Mouse (Mus musculus): ENCODE results near the gene Pskh1.

The Pskh1 gene

DNA sequence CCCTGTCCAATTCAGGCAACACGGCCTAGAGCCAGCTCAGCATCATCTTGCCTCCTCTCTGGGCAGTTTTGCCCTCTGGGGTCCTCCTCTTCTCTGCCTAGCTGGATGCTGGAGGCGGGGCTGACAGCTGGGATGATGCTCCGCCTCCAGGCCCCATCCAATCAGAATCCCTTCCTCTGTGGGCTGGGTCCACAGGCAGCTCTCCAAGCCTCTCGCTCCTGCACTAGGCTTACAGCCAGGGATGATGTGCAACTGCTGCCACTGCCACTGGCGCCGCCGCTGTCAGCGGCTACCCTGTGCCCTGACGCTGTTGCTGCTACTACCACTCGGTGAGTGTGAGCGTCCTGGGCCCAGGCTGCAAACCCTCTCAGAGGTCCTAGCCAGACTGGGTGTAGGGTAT is 6.9 kb upstream of the Pskh1 start, which contains the start of gene Nrn1l:
Gene Nrn1l, plus strand, starts transcription at position 229 of the 400 bp plus-strand sequence.
- no peak for DNase-seq

DNA sequence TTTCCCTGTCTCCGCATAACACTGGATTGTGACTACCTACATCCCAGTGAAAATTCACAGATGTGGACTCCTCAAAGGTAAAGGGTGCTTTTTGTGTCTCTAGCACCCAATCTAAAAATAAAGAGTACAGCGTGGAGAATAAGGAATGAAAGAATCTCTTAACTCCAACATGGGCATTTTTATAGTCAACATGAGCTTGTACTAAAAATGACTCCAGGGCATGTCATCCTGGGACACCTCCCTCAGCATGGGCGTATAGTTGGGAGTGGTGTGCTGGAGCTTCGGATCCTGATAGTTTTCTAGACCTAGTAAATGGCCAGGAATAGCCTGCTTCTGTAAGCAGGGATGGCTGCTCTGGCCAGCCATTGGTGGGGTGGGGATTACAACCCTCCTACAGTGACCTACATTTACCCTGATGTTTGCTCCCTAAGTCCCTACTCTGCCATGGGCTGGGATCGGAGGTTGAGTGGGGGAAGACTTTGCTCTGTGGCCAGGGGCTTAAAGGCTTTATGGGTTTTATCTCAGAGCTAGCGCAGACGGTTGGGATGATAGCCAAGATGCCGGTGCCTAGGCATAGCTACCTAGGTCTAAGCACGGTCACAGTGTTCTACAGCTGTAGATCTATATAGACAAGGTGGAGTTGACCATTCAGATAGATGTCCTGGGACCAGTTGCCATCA is 2.3 kb upstream of the Pskh1 start:
- DNase-seq, result no peak

DNA sequence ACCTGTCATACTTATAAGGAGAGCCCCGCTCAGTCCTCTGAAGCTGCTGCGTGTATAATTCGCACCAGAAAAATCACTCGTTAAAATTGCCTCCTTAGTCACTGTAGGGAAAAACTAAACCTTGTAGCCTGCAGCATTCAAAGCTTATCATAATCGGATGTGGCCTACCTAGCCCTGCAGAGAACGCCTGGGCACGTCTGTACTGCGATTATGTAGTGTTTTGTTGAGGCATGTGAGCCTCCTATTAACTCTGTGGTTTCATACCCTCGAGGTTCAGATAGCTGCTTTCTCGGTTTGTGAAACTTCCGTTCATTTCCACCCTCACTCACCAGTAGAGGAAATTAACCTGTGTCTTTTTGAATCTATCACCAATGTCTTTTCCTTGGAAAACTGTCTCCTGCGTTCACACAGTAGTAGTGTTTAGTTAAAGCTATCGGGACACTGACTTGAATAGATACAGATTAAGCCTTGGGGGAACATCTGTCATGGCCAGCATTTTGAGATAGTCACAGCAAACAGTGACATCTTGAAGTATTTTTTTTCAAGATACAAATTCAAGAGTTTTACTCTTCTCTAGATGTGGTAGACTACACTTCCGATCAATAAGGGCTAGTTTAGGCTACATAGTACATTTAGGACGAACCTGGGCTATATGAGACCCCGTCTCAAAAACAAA is 838 bp downstream of the Pskh1 start:
- no peak for DNase-seq

DNA sequence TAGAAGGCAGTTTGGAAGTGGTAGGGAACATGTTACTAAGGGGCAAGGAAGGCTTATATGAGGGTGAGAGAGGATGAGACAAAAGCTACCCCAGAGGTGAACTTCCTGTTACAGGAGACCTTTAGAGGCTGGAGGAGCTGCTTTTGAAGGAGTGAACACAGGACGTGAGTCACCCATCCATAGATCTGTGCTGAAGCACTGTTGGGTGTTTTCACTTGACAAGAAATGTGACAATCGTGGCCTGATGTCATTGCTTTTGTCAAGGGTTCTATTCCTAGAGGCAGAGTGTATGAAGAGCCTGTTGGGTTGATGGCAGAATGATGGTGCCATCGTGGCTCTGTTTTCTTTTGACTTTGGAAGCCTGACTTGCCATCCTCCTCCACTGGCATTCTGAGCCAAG is 19.1 kb downstream of the Pskh1 start:
- no peak for DNase-seq

DNA sequence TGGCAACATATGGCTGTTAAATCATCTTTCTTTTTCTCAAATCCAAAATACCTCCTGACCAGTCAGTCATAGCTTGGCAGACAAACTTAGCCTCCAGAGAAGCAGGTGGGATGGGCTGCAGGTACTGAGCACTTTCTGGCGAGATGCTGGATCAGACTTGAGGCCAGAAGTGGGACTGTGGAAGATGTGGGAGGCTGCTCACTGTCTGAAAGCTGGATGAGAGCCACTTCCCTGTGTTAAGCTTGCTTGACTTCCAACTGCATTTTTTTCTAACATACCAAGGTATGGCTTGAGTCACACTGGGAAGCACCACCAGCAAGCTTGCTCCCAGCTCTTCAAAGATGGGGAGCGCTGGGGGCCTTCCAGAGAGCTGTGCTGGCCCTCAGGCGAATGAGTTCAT is 24.9 kb downstream of the Pskh1 start:
- no peak for DNase-seq

DNA sequence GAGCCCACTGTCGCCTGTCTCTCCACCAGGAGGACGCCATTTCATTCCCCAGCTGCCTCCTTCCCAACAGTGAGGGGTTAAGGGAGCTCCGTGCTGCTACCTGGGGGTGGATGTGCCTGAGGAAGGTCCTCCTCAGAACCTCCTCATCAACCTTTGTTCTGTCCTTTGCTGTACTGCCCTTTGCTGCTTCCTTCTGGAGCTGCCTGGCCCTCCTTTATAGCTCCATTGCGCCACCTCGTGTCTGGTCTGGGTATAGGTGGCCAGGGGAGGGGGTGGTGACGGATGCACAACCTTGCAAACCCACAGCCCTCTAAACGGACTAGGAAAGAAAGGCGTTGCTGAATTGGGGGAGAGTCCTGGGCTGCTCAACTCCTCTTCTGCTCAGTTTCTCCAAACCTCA is 30.4 kb downstream of the Pskh1 start:
- peak; percentile 51 to 64 for DNase-seq

DNA sequence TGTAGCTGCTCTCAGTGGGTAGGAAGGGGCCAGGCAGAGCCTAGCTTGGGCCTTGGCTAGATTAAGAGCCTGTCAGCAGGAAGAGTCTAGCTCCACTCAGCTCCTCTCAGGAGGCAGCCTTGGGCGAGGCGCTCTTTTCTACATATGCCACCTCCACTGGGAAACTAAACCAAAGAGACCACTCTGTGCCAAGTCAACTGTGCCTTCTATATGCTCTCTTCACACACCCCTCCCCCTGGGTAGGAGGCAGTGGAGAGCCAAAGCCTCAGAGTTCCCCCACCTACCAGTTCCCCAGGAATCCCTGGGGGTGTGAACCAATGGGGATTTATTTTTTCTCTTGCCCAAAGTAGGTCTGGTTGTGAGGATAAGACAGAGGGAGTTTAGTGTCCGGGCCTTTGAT is 31.0 kb downstream of the Pskh1 start:
- DNase-seq, result no peak

DNA sequence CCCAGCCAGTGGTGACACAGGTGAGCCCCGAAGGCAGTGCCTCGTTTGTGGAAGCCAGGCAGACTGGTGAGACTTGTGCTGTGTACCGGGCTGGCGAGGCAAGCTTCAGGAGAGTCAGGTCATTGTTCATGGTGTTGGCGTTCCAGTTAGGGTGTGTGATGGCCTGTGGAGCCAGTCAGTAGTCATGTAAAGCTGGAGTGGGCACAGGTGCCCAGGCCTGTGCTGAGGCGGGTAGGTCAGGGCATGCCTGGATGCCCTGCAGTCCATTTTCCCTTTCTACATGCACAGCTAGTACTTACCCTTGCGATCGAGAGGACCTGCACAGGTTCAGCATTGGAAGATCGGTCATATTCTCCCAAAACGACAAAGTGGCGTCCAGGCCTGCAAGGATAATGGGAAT is 32.3 kb downstream of the Pskh1 start:
- DNase-seq, result no peak

DNA sequence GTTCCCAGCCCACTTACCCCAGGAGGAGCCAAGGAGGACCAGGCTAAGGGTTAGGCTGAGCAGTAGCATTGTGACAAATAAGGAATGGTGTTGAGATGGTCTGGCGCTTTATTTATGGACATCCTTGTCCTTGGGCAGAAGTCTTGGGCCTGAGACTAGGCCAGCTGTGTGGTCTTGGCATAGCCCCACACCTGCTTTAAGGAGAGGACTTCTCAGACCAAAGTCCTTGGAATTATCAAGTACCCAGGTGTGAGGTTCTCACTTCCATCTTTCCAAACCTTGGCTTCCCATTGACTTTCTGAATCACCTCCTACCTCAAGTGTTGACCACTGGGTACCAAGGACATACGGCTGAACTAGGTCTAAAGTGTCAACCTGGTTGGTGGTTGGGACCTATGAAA is 33.5 kb downstream of the Pskh1 start, which contains the start of gene Ctrl:
Gene Ctrl, minus strand, starts transcription at position 101 of the 400 bp plus-strand sequence.
- no peak for DNase-seq

DNA sequence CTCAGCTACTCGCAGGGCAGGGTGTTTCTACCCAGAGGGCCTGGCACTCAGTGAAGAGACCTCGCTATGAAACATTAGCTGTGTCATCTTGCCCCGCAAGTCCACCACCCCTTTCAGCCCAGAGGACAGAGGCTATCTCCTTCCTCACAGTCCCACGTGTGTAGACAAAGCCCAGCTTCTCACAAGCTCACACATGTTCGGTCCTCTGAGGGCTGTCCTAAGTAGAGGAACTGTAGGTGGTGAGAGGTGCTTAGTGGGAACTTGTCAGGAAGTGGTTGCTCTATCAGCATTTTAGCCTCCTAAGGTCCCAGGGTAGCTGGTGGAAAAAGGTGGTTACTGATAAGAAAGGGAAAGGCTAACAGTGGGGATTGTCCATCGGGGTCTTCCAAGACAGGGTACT is 34.9 kb downstream of the Pskh1 start:
- DNase-seq, result no peak

DNA sequence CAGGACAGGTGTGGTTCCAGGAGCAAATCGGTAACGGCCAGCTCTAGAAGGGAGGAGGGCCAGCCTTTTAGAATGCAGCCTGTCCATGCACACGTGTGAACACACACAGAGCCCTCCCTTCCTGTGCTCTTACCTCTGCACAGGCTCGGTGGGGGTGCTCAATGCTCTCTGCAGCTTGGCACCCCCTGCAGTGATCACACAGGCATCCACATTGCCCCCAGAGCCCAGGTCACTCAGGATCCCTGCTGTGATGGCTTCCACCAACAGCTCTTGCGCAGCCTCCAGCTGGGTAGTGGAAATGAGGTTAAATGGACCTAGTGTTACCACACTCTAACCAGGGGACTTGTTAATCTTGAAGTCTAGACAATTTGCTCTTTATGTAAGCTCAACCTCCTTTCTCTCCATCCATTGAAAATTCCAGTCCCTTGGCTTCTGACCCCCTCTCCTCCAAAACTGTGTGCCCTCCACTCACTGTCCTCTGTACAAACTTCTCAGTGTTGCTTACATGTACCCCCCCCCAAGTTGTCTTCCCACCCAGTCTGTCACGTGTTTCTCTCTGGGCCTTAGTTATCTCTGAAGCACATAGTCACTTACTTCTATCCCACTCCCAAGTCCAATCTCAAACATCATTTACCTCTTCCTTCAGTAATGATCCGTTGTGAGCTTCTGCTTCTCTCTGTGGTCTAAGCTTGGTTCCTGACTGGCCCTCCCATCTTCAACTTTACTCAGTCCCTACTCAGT is 35.8 kb downstream of the Pskh1 start:
- no peak for DNase-seq

DNA sequence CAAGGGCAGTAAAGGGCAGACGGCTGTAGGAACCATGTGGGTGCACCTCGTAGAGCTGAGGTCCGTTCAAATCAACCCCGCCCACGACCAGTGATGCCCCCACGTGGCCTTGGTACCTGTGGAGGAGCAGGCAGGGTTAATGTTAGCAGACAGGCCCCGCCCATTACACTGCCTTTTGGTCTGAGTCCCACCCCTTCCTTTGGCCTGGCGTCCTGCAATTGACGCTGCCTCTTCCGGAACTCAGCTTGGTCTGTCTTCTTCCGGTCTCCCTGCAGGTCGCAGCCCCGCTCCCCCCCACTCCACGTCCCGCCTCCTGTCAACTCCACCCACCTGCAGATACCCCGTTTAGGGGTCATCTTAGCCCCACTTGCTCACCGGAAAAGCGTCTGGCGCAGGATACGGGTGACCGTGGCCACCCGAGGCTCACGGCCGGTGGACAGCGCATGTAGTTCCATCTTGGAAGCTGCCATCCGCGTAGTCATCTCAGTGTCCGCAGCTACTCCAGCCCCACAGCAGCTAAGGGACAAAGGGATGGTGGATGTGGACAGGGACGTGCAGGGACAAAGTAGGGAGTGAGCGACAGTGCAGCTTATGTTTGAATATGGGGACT is 36.7 kb downstream of the Pskh1 start:
- DNase-seq, result peak; percentile 67 to 77

DNA sequence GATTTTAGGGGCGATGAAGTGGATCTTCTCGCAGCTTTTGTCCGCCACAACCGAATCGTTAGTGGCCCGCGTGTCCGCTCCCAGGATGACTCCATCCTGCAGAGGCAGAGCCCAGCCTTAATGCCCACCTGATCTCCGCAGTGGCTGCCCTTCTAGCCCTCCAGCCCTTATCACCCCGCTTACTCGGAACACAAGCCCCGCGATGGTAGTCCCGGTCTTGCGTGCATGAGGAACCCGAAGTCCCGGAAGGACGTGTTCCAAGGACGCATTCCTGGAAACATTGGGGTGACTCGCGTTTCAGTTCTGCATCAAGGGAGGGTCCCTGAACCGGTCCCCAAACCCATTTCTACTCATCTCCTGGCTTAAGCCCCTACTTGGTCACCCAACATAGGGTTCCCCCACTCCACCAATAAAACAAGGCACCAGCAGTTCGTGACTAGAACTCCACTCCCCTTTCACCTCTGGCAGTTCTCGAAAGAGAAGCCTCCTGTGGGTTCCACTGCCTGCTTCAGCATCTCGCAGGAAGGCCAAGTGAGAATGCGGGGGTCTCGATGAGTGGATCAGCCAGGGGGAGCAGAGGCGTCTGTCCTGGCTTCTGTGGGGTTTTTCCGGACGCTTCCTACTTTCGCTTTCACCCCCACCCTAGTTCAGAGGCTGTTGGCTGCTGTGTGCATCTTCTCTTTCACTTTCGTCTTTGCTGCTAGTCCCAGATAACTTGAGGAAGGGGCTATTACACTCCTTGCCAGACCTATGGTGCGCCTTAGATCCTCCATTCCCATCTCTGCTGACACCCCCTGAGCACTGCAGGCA is 37.5 kb downstream of the Pskh1 start:
- DNase-seq, result peak; percentile 31 to 52

DNA sequence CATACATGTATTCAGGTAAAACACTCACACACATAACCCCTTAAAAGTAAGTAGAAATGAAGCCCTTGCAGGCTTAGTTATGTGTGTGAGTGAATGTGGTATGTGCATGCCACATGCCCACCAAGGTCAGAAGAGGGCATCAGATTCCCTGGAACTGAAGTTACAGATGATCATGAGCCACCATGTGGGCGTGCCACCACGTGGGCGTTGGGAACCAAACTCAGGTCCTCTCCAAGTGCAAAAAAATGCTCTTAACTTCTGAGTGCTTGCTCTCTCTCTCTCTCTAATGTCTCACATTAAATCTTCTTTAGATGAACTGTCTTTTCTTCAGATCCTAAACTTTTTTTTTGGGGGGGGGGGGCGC is 38.0 kb downstream of the Pskh1 start, which contains the start of gene Psmb10:
Gene Psmb10, minus strand, starts transcription at position 139 of the 364 bp plus-strand sequence.
- DNase-seq, result peak in 1 of 2 experiments; percentile 34

DNA sequence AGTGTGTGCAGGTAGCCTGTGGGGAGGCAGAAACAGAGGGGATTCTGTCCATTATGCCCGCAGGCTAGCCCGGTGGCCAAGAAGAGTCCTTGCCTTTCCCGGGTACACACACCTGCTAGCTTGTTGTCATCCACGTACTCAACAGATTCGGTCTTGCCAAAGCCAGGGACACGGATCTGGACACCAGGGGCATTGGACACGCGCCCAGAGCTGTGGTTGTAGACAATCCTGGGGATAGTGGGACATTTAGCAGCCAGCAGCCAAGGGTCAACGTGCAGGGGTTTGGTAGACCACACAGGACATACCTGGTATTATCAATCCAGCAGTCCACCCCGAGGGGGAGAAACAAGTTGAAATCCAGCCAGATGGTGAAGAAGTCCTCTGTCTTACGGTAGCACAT is 41.8 kb downstream of the Pskh1 start:
- DNase-seq, result no peak

DNA sequence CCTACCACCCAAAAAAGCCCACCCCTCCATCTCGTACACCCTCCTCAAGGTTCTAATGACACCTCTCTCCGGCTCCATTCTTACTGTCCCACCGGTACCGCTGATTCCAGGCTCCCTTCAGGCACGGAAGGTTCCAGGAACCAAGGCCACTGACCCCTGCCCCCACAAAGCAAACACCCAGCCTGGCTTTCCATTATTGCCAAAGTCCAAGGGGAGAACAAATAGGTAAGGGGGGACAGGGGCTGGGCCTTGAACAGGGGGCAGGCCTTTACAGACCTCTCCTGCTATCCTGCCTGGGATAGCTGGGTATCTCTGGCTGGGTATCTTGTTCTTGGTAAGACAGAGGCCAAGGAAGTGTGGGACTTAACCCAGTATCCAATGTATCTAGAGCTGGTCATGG is 42.3 kb downstream of the Pskh1 start:
- DNase-seq, result no peak

DNA sequence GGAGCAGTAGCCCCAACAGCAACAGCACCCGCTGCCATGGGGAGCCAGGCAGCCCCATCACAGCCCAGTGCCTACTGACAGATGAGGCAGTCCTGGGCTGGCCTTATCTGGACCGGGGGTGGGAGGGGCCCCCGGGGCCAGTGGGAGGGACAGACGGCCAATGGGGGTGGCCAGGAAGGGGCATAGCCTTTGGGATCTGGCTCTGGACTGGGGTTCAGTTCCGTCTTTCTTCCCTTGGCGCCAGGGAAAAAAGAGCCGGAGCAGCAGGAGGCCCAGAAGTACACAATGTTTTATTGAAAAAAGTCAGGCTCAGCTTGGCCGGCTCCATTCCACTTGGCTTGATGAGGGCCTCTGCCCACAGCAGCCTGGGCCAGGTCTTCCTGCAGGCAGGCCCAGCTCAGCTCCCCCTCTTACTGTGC is 43.1 kb downstream of the Pskh1 start, which contains the start of gene Lcat:
Gene Lcat, minus strand, starts transcription at position 62 of the 419 bp plus-strand sequence.
- DNase-seq, result no peak

DNA sequence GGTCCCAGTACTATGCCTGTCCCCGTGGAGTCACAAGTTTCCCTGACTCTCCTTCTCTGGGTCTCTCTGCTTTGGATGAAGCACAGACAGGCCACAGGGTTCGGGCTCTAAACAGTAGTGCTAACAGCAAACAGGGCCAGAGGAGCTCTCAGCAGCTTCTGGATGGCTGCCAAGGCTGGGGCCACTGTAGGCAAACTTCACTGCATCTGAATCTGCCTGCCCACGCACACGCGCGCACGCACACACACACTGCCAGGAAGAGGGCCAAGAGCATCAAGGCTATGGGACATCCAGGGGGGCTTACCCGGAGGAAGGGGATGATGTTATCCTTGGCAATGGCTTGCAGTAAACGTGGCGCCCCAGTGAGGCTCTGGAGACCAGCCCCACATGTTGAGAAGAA is 49.1 kb downstream of the Pskh1 start:
- no peak for DNase-seq

DNA sequence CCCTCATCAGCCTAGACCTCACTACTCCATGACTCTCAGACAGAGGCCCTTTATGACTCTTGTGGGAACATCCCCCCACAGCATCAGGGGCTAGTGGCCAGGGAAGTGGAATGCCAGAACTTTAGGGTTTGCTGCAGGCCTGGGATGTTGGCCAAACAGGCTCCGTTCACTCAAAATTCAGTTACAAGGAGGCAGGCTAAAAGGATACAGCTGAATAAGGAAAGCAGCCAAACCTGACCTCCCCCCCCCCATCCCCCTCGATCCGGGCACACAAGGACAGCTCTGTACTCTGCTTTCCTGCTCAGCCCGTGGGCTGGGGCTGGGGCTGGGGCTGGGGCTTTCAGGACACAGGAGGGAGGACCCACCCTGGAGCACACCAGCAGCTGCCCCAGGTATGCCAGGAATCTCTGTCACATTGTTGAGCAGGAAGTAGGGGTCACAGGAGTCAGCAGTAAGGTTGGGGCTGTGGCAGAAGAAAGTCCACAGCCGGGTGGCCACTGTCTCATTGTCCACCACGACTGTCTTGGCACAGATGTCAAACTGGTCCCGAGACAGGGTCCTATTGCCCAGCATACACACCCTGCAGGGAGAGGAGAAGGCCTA is 50.9 kb downstream of the Pskh1 start:
- no peak for DNase-seq

DNA sequence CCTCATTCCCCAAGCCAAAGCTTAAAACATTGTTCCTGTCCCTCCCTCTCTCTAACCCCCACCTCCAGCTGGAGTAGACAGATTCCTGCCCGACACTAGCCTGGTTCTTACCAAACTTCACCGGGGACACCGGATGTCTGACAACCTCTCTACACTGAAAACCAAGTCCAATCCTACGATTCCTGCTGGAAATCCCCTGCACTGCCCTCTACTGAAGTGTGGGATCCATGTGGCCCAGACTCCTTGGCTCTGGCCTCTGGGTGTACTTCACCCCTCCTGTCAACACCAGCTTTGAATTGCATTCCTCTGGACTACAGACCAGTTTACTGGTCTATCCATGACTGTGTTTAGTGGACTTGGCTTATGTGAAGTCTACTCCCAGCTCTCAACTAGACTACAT is 56.3 kb downstream of the Pskh1 start:
- no peak for DNase-seq

DNA sequence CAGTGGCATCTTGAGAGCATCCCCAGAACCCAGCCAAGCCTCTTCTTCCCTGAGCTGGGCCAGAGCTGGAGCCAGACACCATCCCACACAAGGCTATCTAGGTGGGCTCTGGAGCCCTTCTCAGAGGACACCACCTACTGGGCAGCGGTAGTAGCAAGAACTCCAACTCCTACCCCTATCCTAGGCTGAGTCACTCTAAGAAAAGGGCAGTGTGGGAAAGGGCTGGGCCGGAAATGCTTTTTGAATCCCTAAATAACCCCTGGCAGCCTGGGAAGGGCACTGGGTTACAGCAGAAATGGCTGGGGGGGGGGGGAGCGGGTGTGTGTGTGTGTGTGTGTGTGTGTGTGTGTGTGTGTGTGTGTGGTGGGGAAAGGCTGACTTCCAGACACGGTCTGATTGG is 57.6 kb downstream of the Pskh1 start:
- no peak for DNase-seq

DNA sequence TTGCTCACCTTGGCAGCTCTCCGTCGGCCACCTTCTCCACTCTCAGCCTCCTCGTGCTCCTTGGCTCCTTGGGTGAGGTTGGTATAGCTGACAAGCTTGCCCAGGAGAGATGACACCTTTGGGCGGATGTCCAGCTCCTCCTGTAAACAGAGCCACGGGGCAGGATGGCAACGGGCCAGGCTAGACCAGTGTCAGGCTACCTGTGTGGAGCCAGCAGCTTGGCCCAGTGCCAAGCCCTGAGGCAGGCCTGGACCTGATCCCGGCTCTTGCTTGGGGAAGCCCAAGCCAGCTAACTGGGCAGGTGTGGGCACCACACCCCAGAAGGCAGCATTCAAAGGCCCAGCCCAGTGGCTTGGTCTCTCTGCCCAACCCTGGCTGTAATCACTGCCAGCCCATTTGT is 59.1 kb downstream of the Pskh1 start:
- no peak for DNase-seq

Measured in thymus, adult 18-20 months (tissue).